ENCODE assay signal across 9 mouse cellular contexts in the genomic region with DNA sequence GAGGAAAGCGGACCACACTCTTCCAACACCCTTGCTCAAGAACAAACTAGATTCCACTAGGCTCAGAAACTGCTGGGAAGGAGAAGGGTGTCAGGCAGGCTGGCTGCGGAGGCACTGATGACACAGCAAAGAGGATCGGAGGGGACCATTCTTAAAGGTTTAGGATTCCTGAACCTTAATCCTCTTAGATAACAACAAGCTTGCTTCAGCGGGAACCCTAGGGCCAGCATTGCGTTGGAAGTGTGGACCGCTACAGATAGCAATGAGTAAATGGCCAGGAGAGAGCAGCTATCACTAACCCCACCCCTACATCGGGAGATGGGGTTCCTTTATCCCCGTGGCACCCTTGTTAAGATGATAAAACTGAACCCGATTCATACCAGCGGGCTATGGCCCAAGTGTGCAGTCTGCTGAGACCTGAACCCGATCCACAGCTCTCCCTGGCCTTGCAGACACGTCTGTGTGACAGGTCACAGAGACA. TPM values are rescaled to one million over a fixed set of nuclear protein-coding genes. Genes with fewer than 3 reads are reported as not detected.
DNase-seq lines count a peak whose midpoint lies in the region; ATAC-seq and TF ChIP-seq lines count a peak whose summit lies in the region.
"Had no signal": no experiment of that assay in that cellular context is flagged by ENCODE, and none has a peak within 500 bp of the region (broad histone marks: within the 10 kb centered on the region; RNA-seq: fewer than 3 reads in every experiment).

No protein-coding gene starts in this region.

- peak; percentile 25 for DNase-seq in kidney, adult 9 months
- no peak for DNase-seq in kidney, adult 2 months
- DNase-seq in midbrain, postnatal 0 days (ENCODE audit: low spot score): no peak
- no peak for DNase-seq in left cerebral cortex, postnatal 25 days (ENCODE audit: low spot score in 2 of 2)
- no peak for DNase-seq in adipocyte (ENCODE audit: low spot score)
- DNase-seq in frontal cortex, postnatal 25 days (ENCODE audit: low spot score in 2 of 2): no peak

- TF ChIP-seq POLR2A in kidney, adult 2 months (IDR thresholded peaks at IDR 0.05; ENCODE audit: low read depth, low read length): no peak

- no peaks in the 10 kb centered on the region for H3K9me3 ChIP-seq in intestine, embryonic 15.5 days
- H3K9me3 ChIP-seq in midbrain, postnatal 0 days (ENCODE audit: low read length): no peaks in the 10 kb centered on the region

- H3K27ac ChIP-seq in kidney, adult 2 months (ENCODE audit: insufficient read depth, low read depth, low read length): no peak overlapping the region
- no peak overlapping the region for H3K27ac ChIP-seq in intestine, embryonic 15.5 days
- H3K27ac ChIP-seq in midbrain, postnatal 0 days (ENCODE audit: low read depth, low read length): no peak overlapping the region

- ATAC-seq in common myeloid progenitor, adult 5-6 weeks (replicated peaks; ENCODE audit: low read depth, poor library complexity, severe bottlenecking): peak; percentile 62
- peak; percentile 71 for ATAC-seq in intestine, embryonic 15.5 days
- ATAC-seq in midbrain, postnatal 0 days (ENCODE audit: low FRiP score): no peak; the same call in 1 of the 2 replicates

- intact Hi-C loops in left cerebral cortex, postnatal 25 days (cut with DNase I): loop anchor here (1.0 to 2.0 kb wide), 2 partner anchors 36 to 84 kb away; no protein-coding TSS in a partner anchor

- peak overlapping the region; percentile 70 for H3K4me2 ChIP-seq in intestine, embryonic 15.5 days (replicated peaks)
- peak overlapping the region; percentile 52 for H3K4me2 ChIP-seq in midbrain, postnatal 0 days (ENCODE audit: low read depth, low read length, poor library complexity, severe bottlenecking)

- no peak overlapping the region for H3K4me3 ChIP-seq in kidney, adult 2 months (ENCODE audit: insufficient read depth, low read depth, low read length)
- H3K4me3 ChIP-seq in intestine, embryonic 15.5 days (replicated peaks): peak overlapping the region; percentile 38
- H3K4me3 ChIP-seq in midbrain, postnatal 0 days (ENCODE audit: low read depth, low read length): peak overlapping the region; percentile 34

- TF ChIP-seq CTCF in kidney, adult 2 months (conservative IDR thresholded peaks at IDR 0.05; ENCODE audit: insufficient read depth, insufficient read length, low read depth, low read length): no peak
- no peak for TF ChIP-seq CTCF in midbrain, postnatal 0 days (IDR thresholded peaks at IDR 0.05)

- H3K27me3 ChIP-seq in kidney, adult 2 months (replicated peaks; ENCODE audit: control insufficient read depth, insufficient read depth, low read length): no peaks in the 10 kb centered on the region
- H3K27me3 ChIP-seq in intestine, embryonic 15.5 days (replicated peaks): no peaks in the 10 kb centered on the region
- H3K27me3 ChIP-seq in midbrain, postnatal 0 days (ENCODE audit: insufficient read depth, low read length): no peaks in the 10 kb centered on the region

- H3K9ac ChIP-seq in intestine, embryonic 15.5 days: peak overlapping the region; percentile 41
- H3K9ac ChIP-seq in midbrain, postnatal 0 days (replicated peaks; ENCODE audit: low read length, poor library complexity, severe bottlenecking): no peak overlapping the region

- 41% methylated on average over 12 of the region's 12 CpGs for WGBS in kidney, adult 2 months
- 22% methylated on average over 12 of the region's 12 CpGs for WGBS in intestine, embryonic 15.5 days
- 13% methylated on average over 12 of the region's 12 CpGs for WGBS in midbrain, postnatal 0 days

- no peaks in the 10 kb centered on the region for H3K4me1 ChIP-seq in kidney, adult 2 months (ENCODE audit: control insufficient read depth, insufficient read depth, low read length)
- H3K4me1 ChIP-seq in intestine, embryonic 15.5 days (replicated peaks): peaks cover 13% of the 10 kb centered on the region
- H3K4me1 ChIP-seq in midbrain, postnatal 0 days (ENCODE audit: insufficient read depth, low read length): no peaks in the 10 kb centered on the region; the same call in 1 of the 2 replicates

- no peaks in the 10 kb centered on the region for H3K36me3 ChIP-seq in kidney, adult 2 months (ENCODE audit: control insufficient read depth, insufficient read depth, low read length)
- no peaks in the 10 kb centered on the region for H3K36me3 ChIP-seq in intestine, embryonic 15.5 days
- no peaks in the 10 kb centered on the region for H3K36me3 ChIP-seq in midbrain, postnatal 0 days (ENCODE audit: insufficient read depth, low read length)

RNA-seq across cellular contexts. Expression of gene Gucy2g, which starts 22.3 kb away (rescaled TPM):
- 0.88 and 1.1 TPM in 2 replicates for polyA plus RNA-seq in kidney, adult 2 months (2012; rRNA removed)
- total RNA-seq in common myeloid progenitor, adult 5-6 weeks (2017): 0.05 TPM in 1 of 2 replicates, not detected in the other
- not detected in 2 replicates for polyA plus RNA-seq in intestine, embryonic 15.5 days (2015; fragmentation: Nextera tagmentation; extraction: Ambion mirVana)
- not detected in 2 replicates for total RNA-seq in midbrain, postnatal 0 days (2014; rRNA removed)
- not detected in 2 replicates for polyA plus RNA-seq in midbrain, postnatal 0 days (2015; fragmentation: Nextera tagmentation; extraction: Ambion mirVana)
- 1 to 10 TPM; 2.8 to 3.2 TPM for total RNA-seq in left cerebral cortex, postnatal 25 days (2021)
- total RNA-seq: neutrophil, adult 5-6 weeks had no signal

RNA-seq across cellular contexts. Expression of gene Acsl5, which starts 33.0 kb away (rescaled TPM):
- polyA plus RNA-seq in kidney, adult 2 months (2012; rRNA removed): 26.8 and 29.3 TPM in 2 replicates
- total RNA-seq in common myeloid progenitor, adult 5-6 weeks (2017): 149 and 265 TPM in 2 replicates
- polyA plus RNA-seq in intestine, embryonic 15.5 days (2015; fragmentation: Nextera tagmentation; extraction: Ambion mirVana): 315 and 329 TPM in 2 replicates
- 15.1 and 18.0 TPM in 2 replicates for total RNA-seq in midbrain, postnatal 0 days (2014; rRNA removed)
- polyA plus RNA-seq in midbrain, postnatal 0 days (2015; fragmentation: Nextera tagmentation; extraction: Ambion mirVana): 12.7 and 13.9 TPM in 2 replicates
- total RNA-seq in left cerebral cortex, postnatal 25 days (2021): 10 to 100 TPM; 42.9 to 47.9 TPM

RNA-seq across cellular contexts. Expression of gene Tectb, which starts 38.2 kb away (rescaled TPM):
- polyA plus RNA-seq in kidney, adult 2 months (2012; rRNA removed): 0.04 and 0.09 TPM in 2 replicates
- total RNA-seq in common myeloid progenitor, adult 5-6 weeks (2017): not detected in 2 replicates
- polyA plus RNA-seq in intestine, embryonic 15.5 days (2015; fragmentation: Nextera tagmentation; extraction: Ambion mirVana): 0.08 and 0.11 TPM in 2 replicates
- 0.09 TPM in 1 of 2 replicates, not detected in the other for total RNA-seq in midbrain, postnatal 0 days (2014; rRNA removed)
- 0.16 and 0.34 TPM in 2 replicates for polyA plus RNA-seq in midbrain, postnatal 0 days (2015; fragmentation: Nextera tagmentation; extraction: Ambion mirVana)
- not detected for total RNA-seq in left cerebral cortex, postnatal 25 days (2021)
- total RNA-seq: neutrophil, adult 5-6 weeks had no signal
